Mouse (Mus musculus) 3134 (cell line): ENCODE results near the gene Sae1.

Experiments
- DNase-seq: peaks from one replicate; pipeline ENCODE4 v3.0.0-alpha.2; 2011; ENCODE audit warnings: low spot score; ENCODE audit not compliant: insufficient read length; ENCODE audit errors: extremely low read depth

Sae1 gene

GRCm38 (mm10) chr7:16364901-16365500 is 22.6 kb downstream of the Sae1 start:
- no peak for DNase-seq

GRCm38 (mm10) chr7:16364319-16364718 is 23.3 kb downstream of the Sae1 start:
- DNase-seq, result no peak

- DNase-seq, result no peak
Measured at GRCm38 (mm10) chr7:16357602-16358001, 30.0 kb downstream of the Sae1 start.

GRCm38 (mm10) chr7:16355854-16356594 is 31.6 kb downstream of the Sae1 start:
- DNase-seq, result no peak

GRCm38 (mm10) chr7:16349999-16350398 is 37.6 kb downstream of the Sae1 start:
- DNase-seq, result no peak

GRCm38 (mm10) chr7:16345297-16345696 is 42.3 kb downstream of the Sae1 start:
- DNase-seq, result no peak

- DNase-seq, result no peak
Measured at GRCm38 (mm10) chr7:16344598-16344997, 43.0 kb downstream of the Sae1 start.

- DNase-seq, result no peak
Measured at GRCm38 (mm10) chr7:16337733-16338132, 49.9 kb downstream of the Sae1 start.

GRCm38 (mm10) chr7:16329146-16329545 is 58.5 kb downstream of the Sae1 start:
- DNase-seq, result no peak

- no peak for DNase-seq
Measured at GRCm38 (mm10) chr7:16326607-16326971, 61.0 kb downstream of the Sae1 start.

GRCm38 (mm10) chr7:16325920-16326606 is 61.5 kb downstream of the Sae1 start:
- peak; percentile 56 for DNase-seq

- DNase-seq, result no peak
Measured at GRCm38 (mm10) chr7:16324661-16325060, 62.9 kb downstream of the Sae1 start.

- no peak for DNase-seq
Measured at GRCm38 (mm10) chr7:16320479-16320878, 67.1 kb downstream of the Sae1 start.

- DNase-seq, result no peak
Measured at GRCm38 (mm10) chr7:16319216-16319615, 68.4 kb downstream of the Sae1 start.

GRCm38 (mm10) chr7:16317094-16317493 is 70.5 kb downstream of the Sae1 start:
- no peak for DNase-seq

GRCm38 (mm10) chr7:16315222-16315759 is 72.3 kb downstream of the Sae1 start:
- no peak for DNase-seq

- no peak for DNase-seq
Measured at GRCm38 (mm10) chr7:16314221-16314775, 73.3 kb downstream of the Sae1 start.

GRCm38 (mm10) chr7:16313481-16314220 is 74.0 kb downstream of the Sae1 start:
- peak; percentile 83 for DNase-seq

GRCm38 (mm10) chr7:16312672-16313311 is 74.8 kb downstream of the Sae1 start:
- peak; percentile 84 for DNase-seq

- no peak for DNase-seq
Measured at GRCm38 (mm10) chr7:16312011-16312671, 75.5 kb downstream of the Sae1 start.
